Mouse (Mus musculus) T-helper 2 cell (primary cell): Measurements from ENCODE around the gene Pnrc2.

Experiments used
- in situ Hi-C: fragments of 300-600 bp; cut with MboI, MseI; formaldehyde crosslinking; loops from one replicate; pipeline ENCODE4 v1.15.1; 2025; ENCODE audit warnings: high pct_unique_total_duplicates

Gene Pnrc2

GRCm38 (mm10) chr4:135824254-135824653, 49.4 kb downstream of the Pnrc2 start:
- in situ Hi-C loops = no loop called here

- in situ Hi-C loops = no loop called here
Measured at GRCm38 (mm10) chr4:135823298-135823697, 50.4 kb downstream of the Pnrc2 start.

DNA sequence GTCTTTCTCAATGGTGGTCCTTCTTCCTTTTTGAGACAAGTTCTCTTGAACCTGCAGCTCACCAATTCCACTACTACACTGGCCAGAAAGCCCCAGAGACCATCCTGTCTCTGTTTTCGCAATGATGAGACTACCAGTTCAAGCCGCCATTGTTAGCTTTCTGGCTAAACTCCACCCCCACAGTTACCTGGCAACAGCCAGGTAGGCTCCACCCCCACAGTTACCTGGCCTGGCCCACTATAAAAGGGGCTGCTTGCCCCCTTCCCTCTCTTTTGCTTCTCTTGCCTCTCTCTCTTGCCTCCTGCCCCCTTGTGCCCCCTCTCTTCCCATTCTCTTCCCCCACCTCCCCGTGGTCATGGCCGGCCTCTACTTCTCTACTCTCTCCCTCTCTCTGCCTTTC, 51.9 kb downstream of the Pnrc2 start:
- in situ Hi-C loops = no loop called here
